Mouse (Mus musculus) frontal cortex, postnatal 25 days (tissue): ENCODE measurements at regions not wholly inside any gene's neighbourhood (a gene's known extent, or its start where the extent isn't known, plus 50 kb on each side); places are given as distances from the start of the nearest gene placed in this dataset.
A peak's percentile ranks its signal among the peaks of the same experiment; 100 is the strongest.

ENCODE experiments used
- DNase-seq, 2 experiments: peaks; one replicate each; pipeline ENCODE4 v3.0.0; 2022; ENCODE audit warnings: low spot score in 2 of 2

- DNase-seq = no peak
Observed at GRCm38 (mm10) chr10:84183239-84183638, 257.2 kb downstream of the Nuak1 start.

DNA sequence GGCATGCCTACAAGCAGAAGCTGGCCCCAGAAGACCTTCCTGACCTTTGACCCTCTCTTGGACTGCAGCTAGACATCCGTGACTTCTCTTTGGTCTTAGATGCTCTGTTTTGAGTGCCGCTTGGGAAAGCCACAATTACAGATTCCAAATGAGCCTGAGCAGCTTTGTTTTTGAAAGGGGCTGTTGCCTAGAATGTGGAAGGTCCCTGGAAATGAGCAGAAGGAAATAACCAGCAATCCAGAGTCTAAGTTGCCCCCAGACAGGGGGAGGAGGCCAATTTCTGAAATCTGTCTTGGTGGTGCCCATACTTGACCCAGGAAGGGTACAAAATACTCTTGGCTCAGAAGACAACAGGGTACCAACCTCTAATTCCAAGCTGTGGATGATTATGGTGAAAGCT, 253.9 kb downstream of the Nuak1 start:
- DNase-seq = no peak

DNA sequence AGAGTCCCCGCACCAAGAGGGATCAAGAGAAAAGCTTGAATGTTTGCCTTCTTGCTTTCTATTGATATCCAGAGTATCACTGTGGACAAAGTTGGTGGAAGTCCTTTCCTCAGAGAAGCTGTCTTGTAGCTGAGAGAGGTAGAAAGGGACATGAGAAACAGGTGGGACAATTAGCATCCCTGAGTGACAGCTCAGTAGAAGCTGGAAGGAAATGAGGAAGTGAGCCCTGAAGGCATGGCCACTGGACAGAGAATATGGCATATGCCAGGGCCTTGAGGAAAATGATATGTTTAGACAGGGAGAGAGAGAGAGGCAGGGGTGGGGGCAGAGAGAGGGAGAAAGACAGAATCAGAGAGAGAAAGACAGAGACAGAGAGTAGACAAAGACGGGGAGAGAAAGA, 241.4 kb downstream of the Nuak1 start:
- DNase-seq = no peak

- no peak for DNase-seq
Observed at GRCm38 (mm10) chr10:84201785-84202184, 238.6 kb downstream of the Nuak1 start.

GRCm38 (mm10) chr10:84212096-84212785, 228.2 kb downstream of the Nuak1 start:
- no peak for DNase-seq

GRCm38 (mm10) chr10:84214812-84215211, 225.6 kb downstream of the Nuak1 start:
- DNase-seq = no peak

- DNase-seq = no peak
Observed at GRCm38 (mm10) chr10:84229224-84229921, 211.0 kb downstream of the Nuak1 start.

DNA sequence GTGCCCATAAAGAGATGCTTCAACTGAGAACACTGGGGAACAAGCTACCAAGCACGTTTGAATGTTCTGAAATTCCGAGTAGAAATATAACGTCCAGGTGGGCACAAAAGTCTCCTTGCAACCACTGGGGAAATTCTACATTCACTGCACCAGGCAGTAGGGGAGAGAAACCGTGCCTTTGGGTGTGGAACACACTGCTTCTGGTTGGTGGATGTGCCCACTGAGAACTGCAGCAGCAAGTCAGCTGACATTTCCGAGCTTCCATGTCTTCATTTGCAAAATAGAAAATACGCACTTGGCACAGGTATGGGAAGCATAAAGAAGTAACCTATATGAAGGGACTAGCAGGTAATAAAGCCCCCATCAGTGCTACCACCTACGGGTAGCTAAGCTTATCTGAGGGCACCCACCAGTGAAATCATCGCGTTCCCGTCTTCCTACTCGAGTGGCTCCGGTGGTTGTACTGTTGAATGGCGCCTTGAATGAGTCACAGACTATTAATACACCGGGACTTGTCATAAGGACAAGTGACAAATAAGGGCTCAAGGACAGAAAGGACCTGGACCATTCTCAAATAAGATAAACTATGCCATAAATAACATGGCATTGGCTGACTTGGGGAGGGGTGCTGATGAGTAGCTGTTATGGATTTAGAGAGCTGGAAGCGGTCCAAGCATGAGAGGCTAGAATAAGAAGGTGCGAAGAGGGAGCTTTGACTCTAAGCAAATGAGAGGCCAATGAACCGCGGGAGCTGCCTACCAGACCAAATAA, 210.2 kb downstream of the Nuak1 start:
- no peak for DNase-seq

- DNase-seq = no peak
Observed at GRCm38 (mm10) chr10:84235006-84235405, 205.4 kb downstream of the Nuak1 start.

GRCm38 (mm10) chr10:84236236-84236635, 204.2 kb downstream of the Nuak1 start:
- no peak for DNase-seq

DNA sequence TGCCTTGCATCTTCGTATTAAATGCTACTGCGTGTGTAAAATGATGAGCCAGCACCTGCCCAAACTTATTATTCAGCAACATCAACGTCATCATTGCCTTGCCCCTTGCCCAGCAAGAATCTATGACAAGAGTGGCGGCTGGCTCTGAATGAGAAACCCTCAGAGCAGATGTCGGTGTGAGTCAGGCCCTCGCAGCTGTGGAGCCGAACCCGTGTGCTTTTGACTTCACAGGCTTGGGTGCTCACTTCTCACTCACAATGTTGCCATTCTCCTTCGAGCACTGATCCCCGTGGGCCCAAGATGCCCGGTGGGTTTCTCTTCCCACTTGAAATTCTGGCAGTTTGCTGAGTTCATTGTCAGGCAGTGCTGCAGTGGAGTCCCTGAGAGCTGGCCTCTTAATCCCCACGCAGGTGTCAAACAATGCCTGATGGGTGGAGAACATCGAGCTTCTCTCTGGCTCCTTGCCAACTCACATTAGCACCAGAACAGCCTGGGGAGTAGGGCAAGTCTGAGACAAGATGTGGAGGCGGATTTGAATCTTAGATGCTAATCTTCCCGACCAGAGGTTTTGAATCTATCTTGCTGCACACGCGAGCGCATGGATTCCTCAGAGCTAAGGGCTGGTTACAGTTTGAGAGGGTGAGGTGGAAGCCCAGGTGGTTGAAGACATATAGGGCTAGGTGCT, 202.0 kb downstream of the Nuak1 start:
- peak in 1 of 2 experiments; percentile 14 for DNase-seq

- DNase-seq = no peak
Observed at GRCm38 (mm10) chr10:84243283-84243682, 197.1 kb downstream of the Nuak1 start.

DNA sequence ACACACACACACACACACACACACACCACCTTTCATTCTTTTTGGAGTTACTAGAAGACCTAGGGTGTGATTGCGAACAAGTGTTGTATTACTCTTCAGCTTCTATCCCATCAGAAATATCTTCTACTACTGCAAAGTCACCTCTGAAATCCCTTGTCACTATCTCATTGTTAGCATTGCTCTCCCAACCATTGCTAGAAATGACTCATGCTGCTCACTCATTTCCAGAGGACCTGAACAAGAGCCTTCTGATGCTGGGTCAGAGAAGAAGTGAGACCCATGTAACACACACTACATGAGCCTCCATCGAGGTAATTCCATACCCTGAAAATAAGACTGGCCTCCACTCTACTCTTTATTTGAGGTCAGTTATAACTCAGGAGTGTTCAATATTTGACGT, 191.1 kb downstream of the Nuak1 start:
- no peak for DNase-seq

DNA sequence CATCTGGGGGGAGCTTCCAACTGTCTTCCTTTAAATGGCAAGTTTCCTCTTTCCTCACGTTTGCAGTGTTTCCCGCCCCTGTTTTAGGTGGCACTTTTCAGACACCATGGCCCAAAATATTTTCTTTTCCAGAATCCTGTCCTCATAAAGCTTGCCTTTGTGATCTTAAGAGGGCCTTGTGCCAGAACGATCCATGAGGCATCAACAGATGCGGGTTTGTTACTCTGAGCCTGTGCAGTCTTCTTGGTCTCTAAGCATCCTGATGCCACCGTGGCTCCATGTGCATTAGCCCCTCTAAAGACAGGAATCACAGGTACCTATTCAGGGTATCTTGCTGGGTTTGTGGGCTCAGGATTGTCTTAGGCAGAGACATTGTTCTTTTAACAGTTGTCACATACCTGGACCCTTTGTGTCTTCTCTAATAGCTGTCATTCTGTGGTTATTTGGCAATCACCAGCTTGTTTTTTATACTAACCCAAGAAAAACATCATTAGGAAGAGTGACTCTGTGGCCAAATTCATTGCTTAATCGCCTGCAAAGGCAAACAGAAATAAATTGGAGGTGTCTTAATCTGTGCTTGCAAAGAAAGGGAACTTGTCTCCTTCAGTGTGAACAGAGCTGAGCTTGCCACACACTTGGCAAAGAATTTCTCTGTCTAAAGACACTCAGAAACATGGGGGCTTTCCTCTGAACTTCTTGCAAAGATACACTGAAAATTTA, 179.3 kb downstream of the Nuak1 start:
- no peak for DNase-seq

DNA sequence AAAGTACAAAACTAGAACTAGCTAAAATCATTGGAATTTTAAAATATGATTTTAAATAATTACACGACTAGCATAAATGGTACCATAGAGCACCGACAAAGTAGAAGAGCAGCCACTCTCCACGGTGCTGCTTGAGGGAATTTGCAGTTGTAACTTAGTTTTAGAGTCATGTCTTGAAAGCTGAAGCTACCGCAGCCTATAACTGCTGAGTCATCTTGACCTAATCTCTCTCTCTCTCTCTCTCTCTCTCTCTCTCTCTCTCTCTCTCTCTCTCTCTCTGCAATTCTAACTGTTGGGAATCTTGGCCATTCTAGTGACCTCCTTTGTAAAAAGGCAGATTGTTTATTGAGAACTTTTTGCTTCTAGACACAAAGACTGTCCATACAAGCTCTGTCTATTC, 177.5 kb downstream of the Nuak1 start:
- DNase-seq = no peak

- no peak for DNase-seq
Observed at GRCm38 (mm10) chr10:84285832-84286506, 154.4 kb downstream of the Nuak1 start.

- DNase-seq = no peak
Observed at GRCm38 (mm10) chr10:84294422-84294821, 146.0 kb downstream of the Nuak1 start.

- DNase-seq = no peak
Observed at GRCm38 (mm10) chr10:84296168-84296567, 144.2 kb downstream of the Nuak1 start.

DNA sequence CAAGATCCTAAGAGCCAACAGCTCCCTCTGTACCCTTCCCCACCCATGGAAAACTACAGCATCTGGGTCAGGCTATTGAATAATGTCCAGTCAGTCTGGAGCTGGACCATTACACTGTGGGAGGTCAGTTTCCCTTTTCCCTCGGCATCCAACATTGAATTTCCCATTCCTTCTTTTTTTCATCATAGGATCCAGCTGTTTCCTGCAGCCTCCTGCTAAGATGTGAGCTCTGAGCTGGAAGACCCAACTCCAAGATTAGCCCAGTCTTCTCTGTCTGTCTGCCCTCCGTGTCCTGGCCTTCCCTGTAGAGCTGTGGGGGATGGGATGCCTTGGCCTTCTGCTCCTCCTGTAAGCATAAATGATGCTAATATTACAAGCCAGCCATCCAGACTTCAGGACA, 138.8 kb downstream of the Nuak1 start:
- DNase-seq = no peak

GRCm38 (mm10) chr10:84302821-84303520, 137.4 kb downstream of the Nuak1 start:
- DNase-seq = no peak
